Mouse (Mus musculus) testis, postnatal 10 days (tissue): ENCODE data around the gene Grm8.
"Not testable (repeated sequence)": the region's sequence is repeated elsewhere in the genome, so short reads cannot be mapped to it uniquely, and the experiment has no call there.

Experiments
- DNase-seq: peaks from one replicate; pipeline ENCODE4 v3.0.0; 2021; ENCODE audit warnings: low spot score

The Grm8 gene

DNA sequence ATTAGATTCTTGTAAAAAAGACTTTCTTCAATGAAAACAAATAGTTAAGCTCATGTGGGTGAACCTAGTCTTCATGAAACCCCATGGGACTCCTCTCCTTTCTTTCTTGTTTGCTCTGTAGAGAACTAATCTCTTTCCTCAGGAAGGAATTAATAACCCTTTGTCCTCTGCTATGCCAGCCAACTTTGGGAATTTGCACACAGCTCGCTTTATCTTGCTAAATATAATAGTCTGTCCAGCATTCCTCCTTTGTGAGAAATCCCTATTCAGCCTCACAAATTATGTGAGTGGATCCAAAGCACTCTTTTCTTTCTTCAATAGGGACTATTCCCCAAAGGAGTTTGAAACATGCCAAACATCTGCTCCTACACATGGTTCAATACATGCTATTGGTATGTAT lies 285.3 kb downstream of the Grm8 start:
- no peak for DNase-seq

DNA sequence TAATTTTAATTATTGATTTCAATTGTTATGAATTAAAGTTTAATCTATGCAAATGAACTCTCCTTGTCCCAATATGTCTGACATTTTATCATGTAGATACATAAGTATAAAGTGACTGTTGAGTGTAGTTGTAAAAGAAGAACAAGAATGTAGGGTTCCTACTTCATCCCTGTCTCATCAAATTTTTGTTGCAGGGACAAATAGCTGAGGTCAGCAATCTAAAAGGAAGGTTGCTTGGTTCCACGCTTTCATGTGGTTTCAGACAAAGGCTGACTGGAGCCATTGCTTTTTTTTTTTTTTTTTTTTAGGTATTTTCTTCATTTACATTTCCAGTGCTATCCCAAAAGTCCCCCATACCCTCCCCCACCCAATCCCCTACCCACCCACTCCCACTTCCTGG lies 298.8 kb downstream of the Grm8 start:
- DNase-seq: no peak

DNA sequence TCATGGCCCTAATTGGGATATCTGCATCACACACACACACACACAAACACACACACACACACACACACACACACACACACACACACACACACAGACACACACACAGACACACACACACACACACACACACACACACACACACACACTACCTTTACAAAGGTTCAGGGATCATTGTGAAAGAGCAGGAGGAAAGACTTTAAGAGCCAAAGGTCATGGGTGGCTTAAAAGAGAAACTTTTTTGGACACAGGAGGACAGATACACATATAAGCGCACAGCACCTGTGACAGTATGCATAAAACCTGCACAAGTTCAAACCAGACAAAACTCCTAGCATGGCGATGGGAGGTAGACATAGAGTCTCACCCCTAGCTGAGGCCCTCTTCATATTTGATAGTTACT lies 315.2 kb downstream of the Grm8 start:
- DNase-seq: not testable (repeated sequence)

DNA sequence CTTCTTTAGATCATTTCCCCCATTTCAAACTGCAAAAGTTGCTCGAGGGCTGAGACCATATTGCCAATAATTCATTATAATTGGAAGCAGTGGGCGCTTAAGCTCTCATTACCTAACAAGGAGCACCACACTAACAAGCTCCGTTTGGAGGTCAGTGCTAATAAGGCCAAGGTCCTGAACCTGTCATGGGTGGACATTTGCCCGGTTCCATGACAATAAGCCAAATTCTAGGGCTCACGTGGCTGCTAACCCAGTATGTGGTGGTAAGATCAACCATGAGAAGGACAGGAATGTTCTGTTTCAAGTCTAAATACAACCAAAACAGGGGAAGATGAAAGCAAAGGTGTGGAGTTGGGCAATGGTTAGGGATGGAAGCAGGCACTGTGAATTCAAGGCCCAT lies 322.2 kb downstream of the Grm8 start:
- no peak for DNase-seq

DNA sequence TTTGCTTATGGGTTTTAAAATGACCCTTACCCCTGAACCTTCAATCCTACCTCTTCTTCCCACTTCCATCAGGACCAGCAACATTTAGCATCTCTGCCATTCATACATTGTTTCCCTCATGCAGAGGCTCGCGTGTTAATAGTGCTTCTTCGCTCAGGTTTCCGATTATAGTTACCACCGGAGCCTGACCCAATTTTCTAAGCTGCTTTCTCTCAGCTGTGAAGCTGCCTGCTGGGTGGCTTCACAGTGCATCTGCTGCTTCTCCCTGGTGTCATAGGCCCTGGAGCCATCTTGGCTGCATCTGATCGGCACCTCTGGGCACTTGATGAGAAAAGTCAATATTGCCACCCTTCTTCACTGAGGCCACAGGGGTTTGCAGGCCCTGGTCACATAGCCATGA lies 325.0 kb downstream of the Grm8 start:
- no peak for DNase-seq

DNA sequence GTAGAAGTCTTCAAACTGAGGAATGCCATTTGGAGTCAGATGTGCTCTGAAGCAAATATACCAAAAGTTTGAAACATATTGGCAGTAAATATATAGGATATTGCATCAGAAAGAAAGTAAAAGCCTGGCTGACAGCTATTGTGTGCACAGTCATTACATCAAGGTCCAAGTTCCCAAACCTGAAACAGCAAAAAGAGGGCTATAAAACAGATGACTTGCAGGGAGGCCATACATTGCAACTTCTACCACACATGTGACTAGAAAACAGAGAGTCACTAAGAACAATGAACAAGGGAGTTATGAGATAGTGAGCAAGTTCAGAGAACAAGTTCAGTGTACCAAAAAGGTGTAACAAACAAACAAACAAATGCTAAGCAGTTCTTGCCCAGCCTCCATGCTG lies 328.2 kb downstream of the Grm8 start:
- no peak for DNase-seq

DNA sequence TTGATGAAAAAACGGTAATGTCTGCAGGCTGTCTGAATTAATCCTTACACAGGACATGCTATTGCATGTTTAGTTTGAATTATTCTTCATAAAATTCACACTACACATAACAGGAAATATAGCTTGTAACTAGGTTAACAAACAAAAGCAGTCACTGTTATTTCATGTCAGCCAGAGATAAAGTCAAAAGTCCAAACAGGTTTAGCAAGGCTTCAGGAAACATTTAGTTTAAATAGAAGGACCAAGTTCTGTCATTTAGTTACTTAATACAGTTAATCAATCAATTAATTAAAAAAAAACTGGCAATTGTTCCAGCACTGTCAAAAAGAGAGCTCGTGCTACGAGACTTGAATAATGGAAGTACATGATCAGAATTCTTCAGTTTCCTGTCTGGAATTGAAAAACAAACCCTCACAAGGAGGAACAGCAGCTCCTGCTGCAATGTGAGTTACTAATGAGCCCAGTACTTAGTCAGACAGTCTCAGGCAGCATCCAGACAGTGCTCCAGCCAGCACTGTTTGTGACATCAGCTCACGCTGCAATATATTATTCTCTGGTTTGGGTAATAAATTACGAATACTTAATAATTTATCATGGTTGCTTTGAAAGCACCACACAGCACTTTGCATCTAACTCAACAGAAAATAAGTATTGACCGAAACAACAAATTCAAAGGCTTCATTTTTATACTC lies 334.0 kb downstream of the Grm8 start:
- DNase-seq: no peak

DNA sequence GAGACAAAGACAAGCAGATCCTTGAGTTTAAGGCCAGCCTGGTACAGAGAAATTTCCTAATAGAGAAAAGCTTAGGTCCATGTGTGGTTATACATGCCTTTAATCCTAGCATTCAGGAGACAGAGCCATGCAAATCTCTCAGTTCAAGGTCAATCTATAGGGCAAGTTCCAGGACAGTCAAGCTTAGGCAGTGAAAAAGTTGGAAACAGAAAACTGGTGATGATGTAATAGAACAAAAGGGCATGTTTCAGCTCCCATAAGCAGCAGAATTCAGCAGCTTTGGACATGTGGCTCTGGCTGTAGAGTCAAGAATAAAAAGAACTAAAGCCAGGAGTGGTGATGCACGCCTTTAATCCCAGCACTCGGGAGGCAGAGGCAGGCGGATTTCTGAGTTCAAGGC lies 336.2 kb downstream of the Grm8 start:
- DNase-seq: no peak

DNA sequence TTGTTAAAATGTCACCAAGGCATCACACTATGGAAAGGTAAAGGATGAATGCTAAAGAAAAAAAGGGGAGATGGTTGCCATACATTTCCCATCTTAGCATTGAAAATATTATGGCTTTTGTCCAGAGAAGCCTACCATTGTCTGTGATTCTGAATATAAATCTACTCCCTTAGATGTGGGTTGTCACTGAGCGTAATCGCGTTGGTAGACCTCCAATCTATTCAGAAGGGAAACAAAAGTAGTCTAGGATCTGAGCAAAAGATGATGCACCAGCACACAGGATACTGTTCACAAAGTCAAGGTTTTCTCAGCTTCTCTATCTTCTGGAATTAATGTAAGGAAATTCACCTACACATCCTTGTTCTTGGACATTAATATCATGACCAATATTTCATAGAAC lies 345.4 kb downstream of the Grm8 start:
- DNase-seq: no peak

DNA sequence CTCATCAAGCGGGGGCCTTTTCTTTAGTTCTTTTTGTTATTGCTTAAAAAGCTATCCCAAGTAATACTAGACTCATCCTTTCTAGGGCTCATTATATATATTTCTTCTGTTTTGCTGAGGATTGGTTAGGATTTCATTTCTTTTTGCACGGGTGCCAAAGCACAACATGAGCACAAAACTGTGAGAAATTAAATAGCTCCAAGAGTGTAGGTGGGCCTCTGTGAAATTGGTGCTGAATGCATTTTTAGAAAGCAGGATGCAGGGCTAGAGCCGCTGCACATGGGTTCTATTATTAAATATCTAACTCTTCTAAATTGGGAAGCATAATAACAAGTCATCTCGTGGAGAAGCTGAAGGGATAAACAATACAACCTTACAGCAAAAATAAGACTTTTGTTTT lies 345.8 kb downstream of the Grm8 start:
- DNase-seq: no peak

DNA sequence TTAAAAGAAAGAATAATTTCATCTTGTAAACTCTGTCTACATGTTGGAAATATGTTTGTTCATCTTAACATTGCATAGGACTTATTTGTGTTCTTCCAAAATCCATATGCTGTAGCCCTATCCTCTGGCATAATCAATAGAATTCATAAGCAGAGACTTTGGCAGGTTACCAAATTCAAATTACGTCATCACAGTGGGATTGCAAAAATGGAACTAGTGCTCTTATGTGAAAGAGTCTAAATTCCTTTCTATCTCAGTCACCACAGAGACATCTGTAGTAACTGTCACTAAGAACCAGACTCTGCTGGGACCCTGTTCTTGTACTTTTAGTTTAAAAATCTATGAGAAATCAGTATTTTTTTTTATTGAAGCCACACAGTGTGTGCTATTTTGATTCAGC lies 352.7 kb downstream of the Grm8 start:
- DNase-seq: no peak

DNA sequence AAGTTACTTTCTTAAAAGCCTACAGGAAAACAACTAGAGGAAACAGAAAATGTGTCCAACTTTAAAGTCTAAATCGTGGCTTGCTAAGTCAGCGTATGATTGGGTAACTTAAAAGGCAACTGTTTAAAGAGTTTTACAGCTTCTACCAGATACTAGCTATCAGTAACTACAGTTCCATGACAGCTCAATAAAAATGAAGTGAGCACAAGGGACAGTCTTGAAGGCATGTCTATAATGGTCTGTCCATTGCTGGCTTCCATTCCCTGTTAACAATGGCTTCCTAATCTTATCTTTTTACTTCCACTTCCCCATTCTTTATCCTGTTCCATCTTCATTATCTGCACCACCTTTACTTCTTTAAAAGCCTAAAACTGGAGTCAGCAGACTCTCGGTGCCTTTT lies 353.6 kb downstream of the Grm8 start:
- DNase-seq: no peak

DNA sequence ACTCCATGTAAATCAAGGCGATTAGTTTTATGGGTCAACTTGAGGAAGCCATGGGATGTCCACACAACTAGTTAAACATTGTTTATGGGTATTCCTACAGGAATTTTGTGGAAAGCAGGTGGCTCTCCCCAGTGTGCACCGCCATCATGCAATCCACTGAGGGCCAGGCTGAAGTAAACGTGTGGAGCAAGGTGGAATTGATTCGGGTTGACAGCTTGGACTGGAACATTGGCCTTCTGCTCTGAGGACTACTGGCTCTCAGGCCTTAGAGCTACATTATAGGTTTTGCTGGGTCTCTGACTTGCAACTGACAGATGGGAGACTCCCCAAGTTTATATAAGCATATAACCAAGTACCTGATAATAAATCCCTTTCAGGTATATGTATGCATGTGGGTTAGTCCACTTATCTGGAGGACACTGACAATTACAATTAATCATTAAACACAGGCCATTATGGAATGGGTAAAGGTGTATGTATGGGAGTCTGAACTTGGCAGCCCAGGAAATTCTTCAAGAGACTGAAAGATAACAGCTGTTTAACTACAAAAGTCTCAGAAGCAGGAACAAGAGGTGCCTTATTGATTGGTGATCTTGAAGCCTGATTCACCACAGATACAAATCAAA lies 359.2 kb downstream of the Grm8 start:
- no peak for DNase-seq

DNA sequence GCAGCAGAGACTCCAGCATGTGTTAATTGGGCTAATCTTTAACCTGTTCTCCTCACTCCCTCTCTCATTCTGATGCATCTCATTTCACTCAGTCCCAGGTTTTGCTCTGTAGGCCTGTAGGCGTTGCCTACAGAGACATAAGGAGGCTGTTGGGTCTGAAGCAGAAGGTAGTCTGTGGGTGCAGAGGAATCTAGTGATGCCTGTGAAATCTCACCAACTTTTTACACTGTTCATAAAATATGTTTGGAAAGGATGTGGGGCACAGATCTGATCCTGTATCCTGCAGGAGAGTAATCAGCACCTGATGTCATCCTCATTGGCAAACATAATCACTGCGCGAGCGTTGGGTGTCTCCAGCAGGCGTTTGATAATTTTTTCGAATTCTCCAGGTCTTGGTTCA lies 372.9 kb downstream of the Grm8 start:
- DNase-seq: no peak

DNA sequence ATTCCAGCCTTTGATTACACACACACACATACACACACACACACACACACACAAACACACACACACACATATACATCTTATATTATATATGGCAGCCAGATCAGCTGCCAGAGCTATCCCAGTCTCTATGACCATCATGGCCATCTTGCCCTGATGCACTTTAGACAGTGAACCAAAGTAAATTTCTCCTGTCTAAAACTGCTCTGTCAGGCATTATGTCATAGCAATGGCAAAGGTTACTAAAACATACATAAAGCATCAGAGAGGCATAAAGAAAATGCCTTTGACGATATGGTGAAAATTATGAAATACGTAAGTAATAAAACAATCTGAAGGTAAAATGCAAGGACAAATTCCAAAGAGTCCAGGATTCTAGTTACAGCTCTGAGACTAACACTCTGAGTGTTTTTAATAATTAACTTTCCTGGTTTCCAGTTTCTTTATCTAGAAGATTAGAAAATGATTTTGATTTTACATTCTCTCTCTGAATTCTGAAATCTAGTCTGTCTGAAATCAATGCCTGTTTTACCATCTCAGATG lies 381.6 kb downstream of the Grm8 start:
- no peak for DNase-seq

DNA sequence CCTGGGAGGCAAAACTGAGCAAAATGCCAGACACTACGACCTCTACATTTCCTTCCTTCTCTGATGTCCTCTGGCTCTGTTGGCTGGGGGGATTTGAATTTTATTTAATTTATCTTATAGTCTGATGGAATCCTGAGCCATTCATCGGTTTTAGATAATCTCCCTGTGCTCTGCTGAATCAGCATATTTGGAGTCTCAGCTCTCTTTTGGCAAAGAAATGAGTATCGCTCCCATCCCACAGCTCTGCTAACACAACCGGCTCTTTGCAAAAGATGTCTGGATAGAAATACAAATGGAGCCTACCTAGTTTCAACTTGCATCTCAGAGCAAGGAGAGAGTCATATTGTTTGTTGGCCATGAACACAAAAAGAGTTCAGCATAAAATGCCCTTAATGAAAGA lies 388.5 kb downstream of the Grm8 start:
- DNase-seq: no peak

DNA sequence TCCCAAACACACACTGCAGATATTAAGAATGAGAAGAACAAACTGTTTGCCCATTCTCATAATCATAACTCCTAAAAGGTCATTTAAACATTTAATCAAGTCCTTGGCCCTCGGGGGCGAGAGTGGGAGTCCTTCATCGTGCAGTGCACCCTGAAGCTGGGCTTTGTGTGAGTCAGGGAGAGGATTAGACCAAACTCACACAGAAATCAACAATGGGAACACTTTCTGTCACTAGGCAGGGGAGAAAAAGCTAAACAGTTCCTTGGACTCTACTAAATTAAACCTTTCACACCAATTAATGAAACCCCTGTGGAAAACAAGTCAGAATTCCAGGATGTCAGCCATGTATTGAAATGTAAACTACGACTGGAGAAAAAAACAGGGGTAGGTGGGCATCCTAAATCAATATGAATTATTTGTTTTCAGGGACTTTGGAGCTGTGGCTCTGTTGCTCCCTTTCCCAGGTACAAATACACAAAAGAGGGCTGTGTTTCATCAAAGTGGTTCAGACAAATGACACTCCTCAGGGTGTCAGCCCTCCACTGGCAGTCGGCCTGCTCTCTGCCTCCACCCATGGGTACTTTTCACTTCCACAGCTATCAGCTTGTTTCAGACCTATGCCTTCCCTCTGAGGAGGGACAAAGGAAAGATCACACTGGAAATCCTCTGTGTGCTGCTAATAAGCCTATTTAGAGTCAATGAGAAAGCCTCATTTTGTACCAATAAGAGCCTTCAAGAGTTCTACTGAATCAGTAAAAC lies 389.1 kb downstream of the Grm8 start:
- no peak for DNase-seq

DNA sequence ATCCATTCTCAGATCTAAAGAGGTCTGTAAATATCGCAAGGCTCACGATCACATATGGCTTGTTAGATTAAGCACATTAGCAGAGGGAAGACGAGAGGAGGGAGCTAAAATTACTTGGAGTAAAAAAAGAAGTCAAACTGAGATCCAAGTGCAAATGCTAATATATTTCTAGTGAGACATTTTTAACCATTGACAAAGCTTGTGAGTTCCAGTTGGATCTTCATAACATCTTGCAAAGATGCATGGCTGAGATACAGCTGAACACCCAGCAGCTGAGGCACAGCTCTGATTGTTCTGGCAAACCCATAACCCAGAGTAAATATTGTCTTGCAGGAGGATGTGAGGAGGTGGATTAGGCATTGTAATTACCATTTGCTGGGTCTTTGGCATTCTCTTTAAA lies 445.6 kb downstream of the Grm8 start:
- no peak for DNase-seq

DNA sequence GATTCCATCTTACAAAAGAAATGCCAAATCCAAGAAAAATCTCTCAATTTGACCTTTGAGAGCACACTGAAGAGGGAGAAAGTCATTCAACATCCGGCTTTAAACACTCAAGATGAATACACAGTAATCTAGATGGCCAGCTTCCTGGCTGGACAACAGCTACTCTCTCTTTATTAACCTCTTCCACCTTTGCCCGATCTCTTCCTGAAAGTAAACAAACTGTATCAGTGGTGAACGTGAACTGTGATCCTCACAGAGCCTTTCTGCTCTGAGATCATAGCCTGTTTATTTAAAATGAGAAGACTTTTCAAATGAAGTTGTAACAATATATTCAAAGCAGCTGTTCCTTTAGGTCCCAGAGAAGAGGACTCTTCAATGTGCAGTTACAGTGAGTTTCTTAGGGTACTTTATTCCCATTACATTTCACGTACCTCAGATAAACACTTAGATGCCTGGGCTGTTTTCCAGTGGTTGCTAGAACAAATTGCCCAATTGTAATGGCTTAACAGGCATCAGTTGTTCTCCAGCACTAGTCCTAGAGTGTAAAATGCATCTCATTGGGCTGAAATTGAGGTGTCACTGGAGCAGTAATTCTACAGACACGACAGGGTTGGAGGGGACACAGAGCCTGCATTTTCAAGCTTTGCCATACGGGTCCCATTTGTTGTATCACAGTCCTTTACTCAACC lies 473.1 kb downstream of the Grm8 start:
- no peak for DNase-seq

DNA sequence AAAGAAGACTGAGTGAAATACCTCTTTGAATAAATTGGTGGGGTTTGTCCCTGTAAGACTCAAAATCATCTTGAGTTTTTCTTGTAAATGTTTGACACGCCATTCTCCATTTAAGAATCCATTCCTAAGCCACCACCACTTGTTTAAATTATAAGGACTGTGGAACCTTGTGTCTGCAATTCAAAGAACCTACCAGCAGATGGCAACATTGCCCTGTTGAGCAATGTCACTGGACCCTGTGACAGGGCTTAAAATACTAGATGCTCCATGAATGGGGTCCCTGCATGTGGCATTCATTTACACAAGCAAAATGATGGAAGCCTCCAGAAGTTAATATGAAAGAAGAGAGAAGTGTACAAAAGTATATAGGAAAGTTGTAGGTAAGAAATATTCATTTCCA lies 477.5 kb downstream of the Grm8 start:
- peak; percentile 53 for DNase-seq

DNA sequence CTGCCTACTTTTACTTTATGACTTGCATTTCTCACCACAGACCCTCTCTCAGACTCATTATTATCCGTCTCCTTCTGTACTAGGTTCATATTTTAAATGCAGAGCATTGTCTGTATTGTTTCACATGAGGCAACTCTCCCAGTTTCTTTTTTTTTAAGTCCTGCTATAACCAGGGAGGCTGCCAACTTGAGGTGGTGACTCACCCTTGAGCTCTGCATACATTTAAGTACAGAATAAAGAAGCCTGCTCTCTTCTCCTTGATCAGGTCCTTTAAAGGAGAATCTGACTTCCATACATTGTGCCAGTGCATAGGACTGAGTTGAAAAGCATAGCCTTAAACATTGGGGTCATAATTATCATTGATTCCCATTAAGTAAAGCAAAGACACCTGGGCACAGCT lies 488.5 kb downstream of the Grm8 start:
- DNase-seq: no peak

DNA sequence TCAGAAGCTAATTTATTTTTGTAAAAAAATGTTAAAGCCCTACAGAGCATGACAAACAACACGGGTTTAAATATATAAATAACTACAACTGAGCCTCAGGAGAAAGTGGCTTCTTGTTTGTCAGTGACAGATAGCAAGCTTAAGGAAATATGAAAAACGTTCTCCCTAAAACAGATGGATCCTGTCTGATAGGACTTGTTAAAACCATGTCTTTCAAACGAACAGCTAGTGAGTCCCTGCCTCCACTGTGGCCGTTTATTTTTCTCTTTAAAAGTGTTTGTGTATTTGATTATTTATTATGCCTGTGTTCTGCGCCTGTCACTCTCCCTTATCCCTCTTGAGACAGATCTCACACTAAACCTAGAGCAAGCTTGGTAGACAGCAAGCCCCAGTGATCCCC lies 489.9 kb downstream of the Grm8 start:
- DNase-seq: no peak

DNA sequence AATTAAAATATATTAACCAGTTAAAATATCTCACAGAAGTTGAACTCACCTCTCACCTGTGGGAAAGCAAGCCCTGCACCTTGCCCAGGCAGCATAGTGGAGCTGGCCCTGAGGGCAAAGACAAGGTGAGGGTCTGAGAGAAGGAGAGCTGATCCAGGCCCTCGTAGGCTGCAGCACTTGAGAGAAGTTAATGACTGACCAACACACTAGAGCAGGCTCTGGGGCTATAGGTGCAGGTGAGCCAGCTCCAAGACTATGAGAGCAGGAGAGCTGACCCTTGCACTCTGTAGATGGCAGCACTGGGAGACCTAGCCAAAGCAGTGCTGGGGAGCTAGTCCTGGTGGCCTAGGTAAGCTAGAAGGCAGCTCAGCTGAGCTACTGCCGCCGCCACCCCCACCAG lies 499.1 kb downstream of the Grm8 start:
- DNase-seq: no peak
